Mouse (Mus musculus) liver, embryonic 14.5 days (tissue): Measurements from ENCODE around the gene Fmo6.

Experiments
- CTCF ChIP-seq: IDR thresholded peaks from 2 replicates; pipeline ENCODE4 v1.5.1; 2016; ENCODE audit warnings: antibody characterized with exemption, low read depth, control low read depth
- EP300 ChIP-seq: IDR thresholded peaks from 2 replicates; pipeline ENCODE4 v1.6.1; 2016; ENCODE audit warnings: antibody characterized with exemption, low read depth

- no peak for TF ChIP-seq EP300
- no peak for TF ChIP-seq CTCF
These were observed 35.4 kb downstream of the Fmo6 start for GRCm38 (mm10) chr1:162901879-162902278.
